Mouse (Mus musculus) testis, adult 2 months (tissue): Measurements from ENCODE around the gene Tbxas1. TPM values are rescaled to one million over a fixed set of nuclear protein-coding genes. Genes with fewer than 3 reads are reported as not detected.

Experiments
- H3K27ac ChIP-seq: fragments of 200-500 bp; 2 replicates; pipeline ENCODE4 v1.5.1; 2012; ENCODE audit warnings: low read depth, low read length; ENCODE audit not compliant: control insufficient read depth, insufficient read depth
- H3K27me3 ChIP-seq: fragments of 200-500 bp; 2 replicates; pipeline ENCODE4 v1.6.1; 2012; ENCODE audit warnings: mild to moderate bottlenecking, low read length, moderate library complexity; ENCODE audit not compliant: control insufficient read depth, insufficient read depth
- H3K36me3 ChIP-seq: fragments of 200-500 bp; 2 replicates; pipeline ENCODE4 v1.6.1; 2012; ENCODE audit warnings: mild to moderate bottlenecking, low read length; ENCODE audit not compliant: control insufficient read depth, insufficient read depth
- H3K4me1 ChIP-seq: fragments of 200-500 bp; 2 replicates; pipeline ENCODE4 v1.6.1; 2012; ENCODE audit warnings: low read length; ENCODE audit not compliant: control insufficient read depth, insufficient read depth
- H3K4me3 ChIP-seq: fragments of 200-500 bp; 2 replicates; pipeline ENCODE4 v1.5.1; 2012; ENCODE audit warnings: low read depth, mild to moderate bottlenecking, low read length, moderate library complexity, mixed read lengths; ENCODE audit not compliant: control insufficient read depth
- CTCF ChIP-seq: fragments of 200-500 bp; IDR thresholded peaks from 2 replicates; pipeline ENCODE4 v1.5.1; 2012; ENCODE audit warnings: low read depth, mild to moderate bottlenecking, inconsistent platforms, low read length, moderate library complexity; ENCODE audit not compliant: control insufficient read depth, insufficient read depth, insufficient replicate concordance
- POLR2A ChIP-seq: fragments of 200-500 bp; IDR thresholded peaks from 2 replicates; pipeline ENCODE4 v1.6.1; 2012; ENCODE audit warnings: low read depth, mild to moderate bottlenecking, inconsistent platforms, low read length, moderate library complexity; ENCODE audit not compliant: control insufficient read depth
- polyA plus RNA-seq: library from polyadenylated mRNA; depleted of rRNA; stranded (reverse); fragments of >200 nt; gene quantifications from 2 replicates; pipeline ENCODE4 v1.2.3, GENCODE M21; 2012

Tbxas1 gene
- polyA plus RNA-seq, 1 experiment, result 0.16 TPM

DNA sequence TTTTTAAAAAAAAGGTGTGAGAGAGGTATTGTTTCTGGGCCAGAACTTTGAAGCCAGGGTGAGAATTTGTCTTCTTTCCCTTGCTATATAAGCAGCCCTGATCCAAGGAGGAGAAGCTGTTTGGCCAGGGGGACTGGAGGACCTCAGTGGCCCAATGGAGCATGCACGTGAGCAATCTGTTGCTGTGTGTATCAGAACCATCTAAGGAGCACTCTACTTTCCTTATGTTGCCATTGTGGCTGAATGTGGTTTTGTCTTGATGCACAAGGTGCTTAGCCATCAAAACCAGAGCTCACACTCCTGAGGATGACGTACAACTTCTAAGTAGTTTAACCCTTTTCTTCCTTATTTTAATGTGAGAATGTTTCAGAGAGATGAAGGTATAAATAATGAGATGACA is 40.5 kb upstream of the Tbxas1 start:
- no peaks in the 10 kb centered on the region for H3K36me3 ChIP-seq
- H3K27ac ChIP-seq, result no peak overlapping the region
- H3K4me1 ChIP-seq, result no peaks in the 10 kb centered on the region; the same call in 1 of the 2 replicates
- no peak overlapping the region for H3K4me3 ChIP-seq
- no peak for TF ChIP-seq CTCF
- no peak for TF ChIP-seq POLR2A
- no peaks in the 10 kb centered on the region for H3K27me3 ChIP-seq

DNA sequence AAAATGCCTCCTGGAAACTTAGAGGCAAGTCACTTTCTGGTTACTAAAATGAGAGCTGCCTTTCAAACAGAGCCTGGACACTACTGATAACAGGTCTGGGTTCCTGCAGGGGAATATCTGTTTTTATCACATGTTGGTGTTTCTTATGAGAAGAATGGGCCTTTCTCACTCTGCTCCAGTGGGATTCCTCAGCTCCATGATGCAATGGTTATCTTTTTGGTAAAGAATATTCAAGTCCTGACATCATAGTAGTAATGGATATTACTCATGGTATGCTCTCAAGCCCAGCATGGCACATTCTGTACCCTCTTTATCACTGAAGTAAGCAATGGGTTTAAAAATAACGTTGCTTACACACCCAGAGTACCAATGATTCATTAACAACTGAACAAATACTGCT is 40.0 kb upstream of the Tbxas1 start:
- no peak overlapping the region for H3K4me3 ChIP-seq
- no peak for TF ChIP-seq POLR2A
- TF ChIP-seq CTCF, result no peak
- no peaks in the 10 kb centered on the region for H3K36me3 ChIP-seq
- no peaks in the 10 kb centered on the region; the same call in 1 of the 2 replicates for H3K4me1 ChIP-seq
- no peaks in the 10 kb centered on the region for H3K27me3 ChIP-seq
- H3K27ac ChIP-seq, result no peak overlapping the region

DNA sequence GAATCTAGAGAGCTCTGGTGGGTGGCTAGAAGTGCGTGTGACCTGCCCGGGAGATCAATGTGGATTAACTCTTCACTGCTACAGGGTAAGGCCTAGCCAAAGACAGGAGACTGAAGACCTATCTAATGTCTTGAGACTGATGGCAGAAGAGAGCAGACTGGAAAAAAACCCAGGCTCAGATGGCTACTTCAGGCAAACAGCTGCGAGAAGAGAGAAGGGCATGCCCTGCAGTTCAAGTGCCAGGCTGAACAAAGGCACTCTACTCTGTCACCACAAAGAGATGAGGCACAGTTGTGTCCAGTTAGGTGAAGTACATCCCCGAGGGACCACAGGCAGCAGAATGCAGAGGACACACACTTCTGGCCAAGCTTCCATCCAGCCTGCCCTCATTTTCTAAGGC is 37.1 kb upstream of the Tbxas1 start:
- Histone ChIP-seq H3K4me3 (no peak overlapping the region), H3K27me3 (no peaks in the 10 kb centered on the region), H3K27ac (no peak overlapping the region), H3K36me3 (no peaks in the 10 kb centered on the region), H3K4me1 (no peaks in the 10 kb centered on the region)
- TF ChIP-seq POLR2A (no peak), CTCF (no peak)

DNA sequence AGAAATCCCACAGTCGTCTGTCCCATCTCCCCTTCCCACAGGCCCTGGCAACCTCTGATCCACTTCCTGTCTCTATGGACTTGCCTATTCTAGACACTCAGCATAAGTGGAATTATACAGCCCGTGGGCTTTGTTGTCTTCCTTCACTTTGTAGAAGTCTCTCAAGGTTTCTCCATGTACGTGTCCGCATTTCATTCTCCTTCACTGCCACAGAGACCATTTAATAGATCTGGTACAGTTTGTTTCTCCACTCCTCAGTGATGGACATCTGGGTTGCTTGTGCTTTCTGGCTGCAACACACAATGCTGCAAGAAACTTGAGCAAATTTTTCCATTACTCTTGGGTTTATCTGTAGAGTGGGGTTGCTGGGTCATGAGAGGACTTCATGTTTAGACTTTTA is 35.3 kb upstream of the Tbxas1 start:
- no peaks in the 10 kb centered on the region for H3K27me3 ChIP-seq
- no peaks in the 10 kb centered on the region for H3K4me1 ChIP-seq
- no peaks in the 10 kb centered on the region for H3K36me3 ChIP-seq
- no peak overlapping the region for H3K27ac ChIP-seq
- no peak overlapping the region for H3K4me3 ChIP-seq
- TF ChIP-seq POLR2A (no peak), CTCF (no peak)

DNA sequence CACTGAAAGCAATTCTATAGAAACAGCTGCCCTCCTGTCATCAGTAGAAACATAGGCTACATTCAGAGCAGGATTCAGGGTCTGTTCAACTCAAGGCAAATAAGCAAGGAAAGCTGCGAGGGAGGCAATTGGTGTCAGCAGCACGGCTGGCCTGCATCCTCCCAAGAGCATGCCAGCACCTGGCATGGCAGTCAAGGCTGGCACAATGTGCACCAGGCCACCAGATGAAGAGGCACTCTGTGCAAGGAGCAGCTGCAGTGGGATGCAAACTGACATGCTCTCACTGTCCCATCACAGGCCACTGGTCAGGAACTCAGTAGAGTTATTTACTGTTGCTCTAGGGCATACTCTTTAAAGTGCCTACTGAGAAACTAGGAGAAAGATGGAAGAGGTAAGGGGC is 34.8 kb upstream of the Tbxas1 start:
- Histone ChIP-seq H3K4me3 (no peak overlapping the region), H3K27ac (no peak overlapping the region), H3K36me3 (no peaks in the 10 kb centered on the region), H3K4me1 (no peaks in the 10 kb centered on the region), H3K27me3 (no peaks in the 10 kb centered on the region)
- TF ChIP-seq CTCF (no peak), POLR2A (no peak)

DNA sequence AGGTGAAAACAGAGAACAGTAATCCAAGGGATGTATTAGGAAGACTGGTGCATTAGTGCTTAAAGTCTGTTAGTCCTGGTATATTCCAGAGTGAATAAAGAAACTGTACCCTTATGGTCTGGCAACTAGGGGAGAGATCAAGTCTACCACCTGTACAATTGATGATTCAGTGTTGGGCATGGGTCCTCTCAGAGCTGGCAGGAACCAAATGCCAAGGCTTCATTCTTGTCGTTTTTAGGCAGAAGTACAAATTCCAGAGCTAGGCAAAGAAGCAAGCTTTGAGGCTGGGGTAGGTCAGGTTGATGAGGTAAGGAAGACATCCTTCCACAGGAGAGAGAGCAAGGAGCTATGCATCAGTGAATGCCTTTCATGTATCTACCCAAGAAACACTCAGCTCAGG is 34.4 kb upstream of the Tbxas1 start:
- H3K27me3 ChIP-seq, result no peaks in the 10 kb centered on the region
- no peaks in the 10 kb centered on the region for H3K36me3 ChIP-seq
- no peak overlapping the region for H3K4me3 ChIP-seq
- H3K27ac ChIP-seq, result no peak overlapping the region
- no peak for TF ChIP-seq CTCF
- TF ChIP-seq POLR2A, result no peak
- no peaks in the 10 kb centered on the region for H3K4me1 ChIP-seq

DNA sequence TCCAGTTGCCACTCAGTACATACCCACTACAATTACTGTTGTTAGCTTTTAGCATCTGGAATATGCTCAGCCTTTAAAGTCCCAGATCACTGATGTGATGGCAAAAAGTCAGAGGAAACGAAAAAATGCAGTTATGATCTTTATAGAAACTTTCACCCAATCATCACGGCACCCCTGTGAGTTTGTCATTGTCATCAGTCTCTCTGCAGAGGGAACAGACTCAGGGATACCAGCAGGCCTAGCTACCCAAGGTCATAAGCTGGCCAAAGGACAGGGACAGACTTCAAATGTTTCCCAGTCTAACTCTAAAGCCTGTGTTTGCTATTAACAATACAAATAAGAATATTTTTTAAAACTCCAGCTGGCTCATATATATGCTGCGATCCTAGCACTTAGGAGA is 33.7 kb upstream of the Tbxas1 start:
- Histone ChIP-seq H3K4me3 (no peak overlapping the region), H3K36me3 (no peaks in the 10 kb centered on the region), H3K27ac (no peak overlapping the region), H3K27me3 (no peaks in the 10 kb centered on the region), H3K4me1 (no peaks in the 10 kb centered on the region)
- TF ChIP-seq POLR2A, result no peak
- no peak for TF ChIP-seq CTCF

DNA sequence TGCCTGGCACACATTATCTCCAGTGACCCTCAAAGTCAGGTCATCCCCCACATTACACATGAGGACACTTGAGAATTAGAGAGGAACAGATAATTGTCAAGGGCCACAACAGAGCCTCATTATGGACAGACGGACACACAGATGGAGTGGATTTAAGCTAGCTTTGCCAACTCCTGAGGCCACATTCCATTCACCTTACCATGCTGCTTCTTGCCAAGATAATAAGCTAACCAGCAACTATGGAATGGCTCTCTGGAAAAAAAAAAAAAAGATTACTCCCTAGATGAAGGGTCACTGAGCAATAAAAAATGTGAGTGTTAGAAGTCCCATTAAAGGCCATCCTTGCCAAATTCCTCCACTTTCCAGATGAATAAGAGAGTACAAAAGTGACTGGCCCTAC is 30.1 kb upstream of the Tbxas1 start:
- Histone ChIP-seq H3K4me3 (no peak overlapping the region), H3K36me3 (no peaks in the 10 kb centered on the region), H3K27ac (no peak overlapping the region), H3K27me3 (no peaks in the 10 kb centered on the region), H3K4me1 (no peaks in the 10 kb centered on the region)
- no peak for TF ChIP-seq POLR2A
- no peak for TF ChIP-seq CTCF

DNA sequence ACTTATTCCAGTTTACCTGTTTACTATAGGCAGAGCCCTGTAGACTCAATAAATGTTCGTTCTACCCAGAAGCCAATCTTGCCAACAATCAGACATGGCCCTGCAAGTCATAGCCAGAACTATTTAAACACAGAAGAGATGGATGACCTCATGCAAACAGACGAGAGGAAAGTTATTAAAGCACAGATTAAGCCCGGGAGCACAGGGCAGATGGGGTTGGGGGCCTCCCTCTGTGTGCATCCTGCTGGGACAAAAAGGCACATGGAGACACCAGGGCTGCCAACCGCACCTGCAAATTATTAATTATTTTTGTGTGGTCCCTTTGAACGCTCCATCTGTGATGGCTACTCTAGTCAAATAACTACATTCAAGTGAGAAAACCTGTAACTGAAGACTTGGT is 29.3 kb upstream of the Tbxas1 start:
- H3K4me1 ChIP-seq, result no peaks in the 10 kb centered on the region
- H3K4me3 ChIP-seq, result no peak overlapping the region
- no peaks in the 10 kb centered on the region for H3K27me3 ChIP-seq
- no peak overlapping the region for H3K27ac ChIP-seq
- TF ChIP-seq CTCF (no peak), POLR2A (no peak)
- no peaks in the 10 kb centered on the region for H3K36me3 ChIP-seq
